11 mouse cellular contexts compared by ENCODE assay signal in the genomic region with DNA sequence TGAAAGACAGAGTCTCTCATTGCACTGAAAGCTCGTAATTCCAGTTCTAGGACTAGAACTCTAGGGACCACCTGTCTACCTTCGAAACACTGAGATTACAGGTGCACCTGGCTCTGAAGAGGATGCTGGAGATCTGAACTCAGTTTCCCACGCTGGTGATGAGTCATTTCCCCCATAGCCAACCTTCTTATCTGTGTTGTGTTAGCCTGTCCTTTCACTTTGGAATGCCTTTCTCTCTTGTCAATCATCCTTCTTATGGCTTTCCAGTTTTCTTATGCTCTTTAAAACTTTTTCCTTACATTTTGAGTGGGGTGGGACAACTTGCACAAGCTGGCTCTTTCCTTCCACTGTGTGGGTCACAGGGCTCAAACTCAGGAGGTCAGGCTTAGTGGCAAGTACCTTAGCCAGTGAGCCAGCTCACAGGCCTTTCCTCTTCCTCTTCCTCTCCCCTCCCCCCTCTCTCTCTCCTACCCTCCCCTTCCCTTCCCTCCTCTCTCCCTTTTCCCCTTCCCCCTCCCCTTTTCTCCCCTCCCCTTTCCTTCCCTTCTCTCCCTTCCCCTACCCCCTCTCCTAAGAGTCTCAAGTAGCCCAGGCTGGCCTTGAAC. TPM values are rescaled to one million over a fixed set of nuclear protein-coding genes. Genes with fewer than 3 reads are reported as not detected.
DNase-seq lines count a peak whose midpoint lies in the region; ATAC-seq and TF ChIP-seq lines count a peak whose summit lies in the region.
"Had no signal": no experiment of that assay in that cellular context is flagged by ENCODE, and none has a peak within 500 bp of the region (broad histone marks: within the 10 kb centered on the region; RNA-seq: fewer than 3 reads in every experiment).

No protein-coding gene starts in this region.

- no peak for DNase-seq in heart, postnatal 0 days (ENCODE audit: low spot score)
- DNase-seq in heart, postnatal 4 days, result no peak
- DNase-seq in R1 (ENCODE audit: low read depth, low spot score), result peak; percentile 6
- no peak for DNase-seq in midbrain, embryonic 14.5 days
- no peak for DNase-seq in cerebellum, postnatal 14 days
- no peak for DNase-seq in adrenal gland, postnatal 14 days
- no peak for DNase-seq in spleen, adult 12 weeks (ENCODE audit: low spot score)
- DNase-seq: kidney, postnatal 25 days had no signal

- no peaks in the 10 kb centered on the region for H3K9me3 ChIP-seq in heart, postnatal 0 days (replicated peaks; ENCODE audit: control insufficient read depth, low read length)
- H3K9me3 ChIP-seq in hindbrain, embryonic 16.5 days (ENCODE audit: control insufficient read depth, low read length), result no peaks in the 10 kb centered on the region
- H3K9me3 ChIP-seq in midbrain, embryonic 14.5 days (ENCODE audit: control insufficient read depth, low read length), result no peaks in the 10 kb centered on the region

- 64% methylated on average over 3 of the region's 3 CpGs for WGBS in heart, postnatal 0 days
- 91% methylated on average over 3 of the region's 3 CpGs for WGBS in hindbrain, embryonic 16.5 days
- WGBS in midbrain, embryonic 14.5 days, result 93% methylated on average over 3 of the region's 3 CpGs

- peaks cover 5% of the 10 kb centered on the region; the same call in 1 of the 2 replicates for H3K4me1 ChIP-seq in heart, postnatal 0 days (ENCODE audit: control insufficient read depth, insufficient read depth)
- peaks cover 19% of the 10 kb centered on the region for H3K4me1 ChIP-seq in hindbrain, embryonic 16.5 days (ENCODE audit: control insufficient read depth, insufficient read depth, low read depth, low read length)
- H3K4me1 ChIP-seq in midbrain, embryonic 14.5 days (ENCODE audit: control insufficient read depth, insufficient read depth, low read length), result peaks cover 14% of the 10 kb centered on the region

- TF ChIP-seq CTCF in heart, postnatal 0 days (IDR thresholded peaks at IDR 0.05; ENCODE audit: low read depth), result no peak

- no peaks in the 10 kb centered on the region for H3K27me3 ChIP-seq in heart, postnatal 0 days (ENCODE audit: control insufficient read depth, insufficient read depth, low read length)
- H3K27me3 ChIP-seq in hindbrain, embryonic 16.5 days (replicated peaks; ENCODE audit: control insufficient read depth, insufficient read depth, low read length), result no peaks in the 10 kb centered on the region
- H3K27me3 ChIP-seq in midbrain, embryonic 14.5 days (ENCODE audit: control insufficient read depth, insufficient read depth, low read length), result no peaks in the 10 kb centered on the region
- H3K27me3 ChIP-seq: Patski had no signal

- no peak overlapping the region for H3K4me3 ChIP-seq in heart, postnatal 0 days (ENCODE audit: low read depth, low read length)
- H3K4me3 ChIP-seq in hindbrain, embryonic 16.5 days (ENCODE audit: low read length), result peak overlapping the region; percentile 55; the same call in 1 of the 2 replicates
- no peak overlapping the region for H3K4me3 ChIP-seq in midbrain, embryonic 14.5 days (replicated peaks; ENCODE audit: low read depth, low read length)

- H3K9ac ChIP-seq in heart, postnatal 0 days (replicated peaks; ENCODE audit: low read depth, low read length), result no peak overlapping the region; the same call in 1 of the 2 replicates
- H3K9ac ChIP-seq in hindbrain, embryonic 16.5 days (ENCODE audit: low read depth, low read length), result no peak overlapping the region
- H3K9ac ChIP-seq in midbrain, embryonic 14.5 days (replicated peaks; ENCODE audit: low read length), result no peak overlapping the region

- no peak for ATAC-seq in heart, postnatal 0 days (ENCODE audit: insufficient read depth, low read depth)
- no peak for ATAC-seq in hindbrain, embryonic 16.5 days
- no peak for ATAC-seq in midbrain, embryonic 14.5 days (ENCODE audit: low FRiP score, low TSS enrichment)
- ATAC-seq: Patski had no signal

- peaks cover 23% of the 10 kb centered on the region for H3K36me3 ChIP-seq in heart, postnatal 0 days (replicated peaks; ENCODE audit: control insufficient read depth, insufficient read depth, low read length)
- H3K36me3 ChIP-seq in hindbrain, embryonic 16.5 days (ENCODE audit: control insufficient read depth, insufficient read depth, low read length), result peaks cover 22% of the 10 kb centered on the region
- peaks cover 38% of the 10 kb centered on the region for H3K36me3 ChIP-seq in midbrain, embryonic 14.5 days (ENCODE audit: control insufficient read depth, insufficient read depth, low read length)

- TF ChIP-seq EP300 in heart, postnatal 0 days (IDR thresholded peaks at IDR 0.05; ENCODE audit: low read depth), result no peak

- no peak overlapping the region for H3K27ac ChIP-seq in heart, postnatal 0 days (ENCODE audit: low read depth)
- no peak overlapping the region for H3K27ac ChIP-seq in hindbrain, embryonic 16.5 days (ENCODE audit: low read depth, low read length)
- H3K27ac ChIP-seq in midbrain, embryonic 14.5 days (replicated peaks; ENCODE audit: low read depth, low read length), result no peak overlapping the region

- 0 out of 2 replicates have a peak overlapping the region, but pooled peaks have one; percentile 78 for H3K4me2 ChIP-seq in heart, postnatal 0 days (ENCODE audit: low read depth, low read length)
- H3K4me2 ChIP-seq in hindbrain, embryonic 16.5 days (ENCODE audit: low read length), result peak overlapping the region; percentile 78
- peak overlapping the region; percentile 73 for H3K4me2 ChIP-seq in midbrain, embryonic 14.5 days (ENCODE audit: low read length)

RNA-seq across cellular contexts. Expression of gene Ift172, which starts 1.2 kb away (rescaled TPM):
- total RNA-seq in heart, postnatal 0 days (2014; rRNA removed; ENCODE audit: low replicate concordance), result 30.3 and 40.9 TPM in 2 replicates
- polyA plus RNA-seq in heart, postnatal 0 days (2015; fragmentation: Nextera tagmentation; extraction: Ambion mirVana), result 14.6 and 16.5 TPM in 2 replicates
- total RNA-seq in heart, postnatal 4 days (2021), result 10 to 100 TPM; 27.1 to 38.4 TPM
- 31.5 and 38.2 TPM in 2 replicates for polyA plus RNA-seq in hindbrain, embryonic 16.5 days (2015; fragmentation: Nextera tagmentation; extraction: Ambion mirVana)
- polyA plus RNA-seq in midbrain, embryonic 14.5 days (2014; fragmentation: Nextera tagmentation; extraction: Ambion mirVana), result 26.7 and 28.1 TPM in 2 replicates
- total RNA-seq in adrenal gland, postnatal 14 days (2021), result 36.0 and 41.5 TPM in 2 replicates

RNA-seq across cellular contexts. Expression of gene Fndc4, which starts 6.2 kb away (rescaled TPM):
- 21.2 and 27.4 TPM in 2 replicates for total RNA-seq in heart, postnatal 0 days (2014; rRNA removed; ENCODE audit: low replicate concordance)
- 5.4 and 6.2 TPM in 2 replicates for polyA plus RNA-seq in heart, postnatal 0 days (2015; fragmentation: Nextera tagmentation; extraction: Ambion mirVana)
- 1 to 10 TPM; 6.6 to 7.8 TPM for total RNA-seq in heart, postnatal 4 days (2021)
- 102 and 105 TPM in 2 replicates for polyA plus RNA-seq in hindbrain, embryonic 16.5 days (2015; fragmentation: Nextera tagmentation; extraction: Ambion mirVana)
- polyA plus RNA-seq in midbrain, embryonic 14.5 days (2014; fragmentation: Nextera tagmentation; extraction: Ambion mirVana), result 86.9 and 128 TPM in 2 replicates
- 10.9 and 12.2 TPM in 2 replicates for total RNA-seq in adrenal gland, postnatal 14 days (2021)
- total RNA-seq: common myeloid progenitor, adult 5-6 weeks had no signal

RNA-seq across cellular contexts. Expression of gene Gckr, which starts 7.5 kb away (rescaled TPM):
- 0.12 TPM in 1 of 2 replicates, not detected in the other for total RNA-seq in heart, postnatal 0 days (2014; rRNA removed; ENCODE audit: low replicate concordance)
- polyA plus RNA-seq in heart, postnatal 0 days (2015; fragmentation: Nextera tagmentation; extraction: Ambion mirVana), result 0.04 TPM in 1 of 2 replicates, not detected in the other
- total RNA-seq in heart, postnatal 4 days (2021), result not detected
- polyA plus RNA-seq in hindbrain, embryonic 16.5 days (2015; fragmentation: Nextera tagmentation; extraction: Ambion mirVana), result 0.25 and 0.26 TPM in 2 replicates
- 0.16 and 0.53 TPM in 2 replicates for polyA plus RNA-seq in midbrain, embryonic 14.5 days (2014; fragmentation: Nextera tagmentation; extraction: Ambion mirVana)
- total RNA-seq in adrenal gland, postnatal 14 days (2021), result 1.6 and 13.8 TPM in 2 replicates
- total RNA-seq: common myeloid progenitor, adult 5-6 weeks had no signal

RNA-seq across cellular contexts. Expression of gene Krtcap3, which starts 38.2 kb away (rescaled TPM):
- total RNA-seq in heart, postnatal 0 days (2014; rRNA removed; ENCODE audit: low replicate concordance), result 2.0 and 2.6 TPM in 2 replicates
- 1.7 and 2.7 TPM in 2 replicates for polyA plus RNA-seq in heart, postnatal 0 days (2015; fragmentation: Nextera tagmentation; extraction: Ambion mirVana)
- 1 to 10 TPM; 2.4 to 3.1 TPM for total RNA-seq in heart, postnatal 4 days (2021)
- polyA plus RNA-seq in hindbrain, embryonic 16.5 days (2015; fragmentation: Nextera tagmentation; extraction: Ambion mirVana), result 3.1 and 3.2 TPM in 2 replicates
- 2.5 and 3.0 TPM in 2 replicates for polyA plus RNA-seq in midbrain, embryonic 14.5 days (2014; fragmentation: Nextera tagmentation; extraction: Ambion mirVana)
- 2.7 and 4.8 TPM in 2 replicates for total RNA-seq in adrenal gland, postnatal 14 days (2021)

RNA-seq across cellular contexts. Expression of gene Gm9970, which starts 48.7 kb away (rescaled TPM):
- total RNA-seq in heart, postnatal 0 days (2014; rRNA removed; ENCODE audit: low replicate concordance), result not detected in 2 replicates
- polyA plus RNA-seq in heart, postnatal 0 days (2015; fragmentation: Nextera tagmentation; extraction: Ambion mirVana), result 0.70 and 1.1 TPM in 2 replicates
- not detected for total RNA-seq in heart, postnatal 4 days (2021)
- polyA plus RNA-seq in hindbrain, embryonic 16.5 days (2015; fragmentation: Nextera tagmentation; extraction: Ambion mirVana), result 0.41 TPM in 1 of 2 replicates, not detected in the other
- polyA plus RNA-seq in midbrain, embryonic 14.5 days (2014; fragmentation: Nextera tagmentation; extraction: Ambion mirVana), result 0.72 and 0.74 TPM in 2 replicates
- not detected in 2 replicates for total RNA-seq in adrenal gland, postnatal 14 days (2021)
- total RNA-seq: common myeloid progenitor, adult 5-6 weeks had no signal
